Mouse (Mus musculus) spleen, adult 2 months (tissue): ENCODE data around the gene Sult2a5. TPM values are rescaled to one million over a fixed set of nuclear protein-coding genes. Genes with fewer than 3 reads are reported as not detected.

Source experiments
- DNase-seq, 2 experiments: peaks; one replicate each; pipeline versions ENCODE4 v3.0.0 to v3.0.0-alpha.2; 2012 to 2021; ENCODE audit warnings: low spot score in 2 of 2, low read depth in 1 of 2
- H3K27ac ChIP-seq: fragments of 200-500 bp; 2 replicates; pipeline ENCODE4 v1.5.1; 2012; ENCODE audit warnings: low read length, inconsistent platforms; ENCODE audit not compliant: insufficient read depth
- H3K27me3 ChIP-seq: fragments of 200-500 bp; 2 replicates; pipeline ENCODE4 v1.6.1; 2012; ENCODE audit warnings: mild to moderate bottlenecking, moderate library complexity, low read length, inconsistent platforms; ENCODE audit not compliant: control insufficient read depth, insufficient read depth
- H3K36me3 ChIP-seq: fragments of 200-500 bp; 2 replicates; pipeline ENCODE4 v1.6.1; 2012; ENCODE audit warnings: mild to moderate bottlenecking, low read length, inconsistent platforms; ENCODE audit not compliant: control insufficient read depth, insufficient read depth
- H3K4me1 ChIP-seq: fragments of 200-500 bp; 2 replicates; pipeline ENCODE4 v1.6.1; 2011; ENCODE audit warnings: inconsistent platforms; ENCODE audit not compliant: control insufficient read depth, insufficient read depth, insufficient read length
- H3K4me3 ChIP-seq: fragments of 200-500 bp; 2 replicates; pipeline ENCODE4 v1.5.1; 2011; ENCODE audit warnings: mild to moderate bottlenecking, inconsistent platforms; ENCODE audit not compliant: insufficient read depth, insufficient read length; ENCODE audit errors: extremely low read depth
- CTCF ChIP-seq: fragments of 200-500 bp; IDR thresholded peaks from 2 replicates; pipeline ENCODE4 v1.5.1; 2011; ENCODE audit warnings: mild to moderate bottlenecking, inconsistent platforms; ENCODE audit not compliant: insufficient read depth, insufficient read length, insufficient replicate concordance; ENCODE audit errors: extremely low read depth
- POLR2A ChIP-seq: fragments of 200-500 bp; IDR thresholded peaks from 2 replicates; pipeline ENCODE4 v1.6.1; 2011; ENCODE audit warnings: low read depth, low read length, inconsistent platforms
- polyA plus RNA-seq: library from polyadenylated mRNA; depleted of rRNA; stranded (reverse); fragments of >200 nt; gene quantifications from 2 replicates; pipeline ENCODE4 v1.2.3, GENCODE M21; 2012; rRNA removed

Sult2a5 gene
- not detected in 2 replicates for polyA plus RNA-seq

DNA sequence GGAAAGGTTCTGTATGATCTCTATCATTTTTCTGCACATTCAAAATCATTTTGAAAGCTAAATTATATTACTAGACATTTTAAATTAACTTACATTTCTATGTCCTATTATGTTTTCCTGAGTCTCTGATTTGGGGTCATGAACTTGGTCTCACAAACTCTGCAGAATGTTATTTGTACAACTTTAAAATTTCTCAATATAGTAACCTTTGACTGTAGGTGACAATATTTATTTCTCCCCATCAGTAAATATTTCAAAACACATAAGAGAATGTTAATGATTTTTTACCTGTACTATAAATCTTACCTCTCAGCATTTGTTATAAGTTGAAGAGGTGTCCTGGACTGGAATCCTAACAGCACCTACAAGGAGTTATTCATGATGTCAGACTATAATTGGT lies at the start of gene Sult2a5:
Gene Sult2a5 (plus strand): TSS at position 301 of the 400 bp plus-strand sequence.
- TF ChIP-seq POLR2A (no peak), CTCF (no peak)
- H3K27me3 ChIP-seq = no peaks in the 10 kb centered on the region
- H3K4me3 ChIP-seq = no peak within 1 kb of the TSS
- H3K27ac ChIP-seq = no peak within 1 kb of the TSS
- H3K4me1 ChIP-seq = no peaks in the 10 kb centered on the region
- H3K36me3 ChIP-seq = no peaks in the 10 kb centered on the region
- no peak for DNase-seq

Other genes starting within 250 kb of the Sult2a5 start
- gene Cabp5, start 225.8 kb upstream of the Sult2a5 start, polyA plus RNA-seq = not detected in 2 replicates
- gene Bsph1, start 173.1 kb upstream of the Sult2a5 start, polyA plus RNA-seq = not detected in 2 replicates
- not detected in 2 replicates for gene Bsph2, start 52.9 kb upstream of the Sult2a5 start, polyA plus RNA-seq
- not detected in 2 replicates for gene Sult2a2, start 109.5 kb downstream of the Sult2a5 start, polyA plus RNA-seq
- gene Sult2a1, start 213.4 kb downstream of the Sult2a5 start, polyA plus RNA-seq = not detected in 2 replicates